Mouse (Mus musculus) bone marrow, adult 2 months (tissue): ENCODE measurements around the gene Gna12.

Experiments
- CTCF ChIP-seq: fragments of 200-500 bp; IDR thresholded peaks from 2 replicates; pipeline ENCODE4 v1.5.1; 2011; ENCODE audit warnings: low read length, control low read depth; ENCODE audit not compliant: control insufficient read depth, insufficient read depth
- POLR2A ChIP-seq: fragments of 200-500 bp; IDR thresholded peaks from 2 replicates; pipeline ENCODE4 v1.6.1; 2011; ENCODE audit warnings: low read depth, mild to moderate bottlenecking, control low read depth, low read length, borderline replicate concordance; ENCODE audit not compliant: control insufficient read depth

DNA sequence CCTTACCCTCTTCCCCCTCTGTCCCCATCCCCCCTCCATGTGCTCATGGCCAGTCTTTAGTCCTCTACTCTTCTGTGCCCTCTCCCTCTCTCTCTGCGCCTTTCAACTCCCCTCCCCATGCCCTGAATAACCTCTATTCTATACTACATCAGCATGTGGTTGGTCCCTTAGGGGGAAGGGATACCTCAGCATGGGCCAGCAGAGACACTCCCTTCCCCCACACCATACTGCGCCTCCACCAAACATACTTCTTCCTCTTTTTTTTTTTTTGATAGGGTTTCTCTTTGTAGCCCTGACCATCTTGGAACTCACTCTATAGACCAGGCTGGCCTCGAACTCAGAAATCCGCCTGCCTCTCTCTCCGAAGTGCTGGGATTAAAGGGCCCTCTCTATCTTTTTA is 15.8 kb downstream of the Gna12 start:
- TF ChIP-seq CTCF (no peak), POLR2A (no peak)
